Mouse (Mus musculus): ENCODE measurements at regions not wholly inside any gene's neighbourhood (a gene's known extent, or its start where the extent isn't known, plus 50 kb on each side); places are given as distances from the start of the nearest gene placed in this dataset.

DNA sequence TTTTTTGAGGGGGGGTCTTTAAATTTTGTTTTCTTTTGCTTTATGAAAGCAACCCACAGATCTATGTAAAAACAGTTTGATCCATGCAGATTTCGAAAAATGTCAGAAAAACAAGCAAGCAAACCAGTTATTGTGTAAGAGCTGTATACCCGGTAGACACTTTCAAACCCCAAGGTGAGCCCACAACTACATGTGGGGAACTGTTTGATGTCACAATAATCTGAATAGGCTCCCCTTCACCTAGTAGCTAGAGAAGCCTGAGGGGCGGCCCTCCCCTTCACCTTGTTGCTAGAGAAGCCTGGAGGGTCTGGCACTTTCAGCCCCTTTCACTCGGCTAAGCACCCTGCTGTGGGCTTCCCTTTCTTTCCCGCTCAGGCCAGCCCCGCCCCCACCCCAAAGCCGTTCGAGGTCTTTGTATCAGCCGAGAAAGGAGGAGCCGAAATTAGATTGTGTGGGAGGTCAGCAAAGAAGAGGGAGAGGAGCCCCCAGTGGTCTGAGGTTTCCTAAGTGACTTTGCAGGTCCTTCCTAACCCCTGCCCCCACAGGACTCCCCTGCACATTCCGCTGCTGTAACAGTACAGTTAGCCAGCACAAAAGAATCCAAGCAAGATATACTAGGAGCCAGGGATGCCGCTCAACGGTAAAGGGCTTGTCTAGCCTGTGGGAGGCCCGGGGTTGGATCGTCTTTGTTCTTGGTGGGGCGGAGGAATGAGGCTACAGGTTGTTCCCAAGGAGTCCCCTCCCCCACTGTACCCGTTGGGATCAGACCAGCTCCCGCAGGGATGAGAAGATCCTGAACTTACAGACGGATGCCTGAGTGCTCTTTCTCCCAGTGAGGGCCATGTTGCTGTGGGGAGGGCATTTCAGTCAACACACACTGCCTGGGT lies 89.7 kb upstream of the Itga6 start:
- TF ChIP-seq CTCF (IDR thresholded peaks at IDR 0.05; ENCODE audit: borderline replicate concordance, insufficient read depth, low read length) (no peak), POLR2A (IDR thresholded peaks at IDR 0.05; ENCODE audit: low read depth, low read length) (no peak)
- H3K27ac ChIP-seq (ENCODE audit: insufficient read depth, low read length), result no peak overlapping the region
- no peak overlapping the region for H3K4me3 ChIP-seq (ENCODE audit: insufficient read depth, low read length)
- peaks cover 7% of the 10 kb centered on the region for H3K4me1 ChIP-seq (ENCODE audit: control insufficient read depth, insufficient read depth, low read length)

DNA sequence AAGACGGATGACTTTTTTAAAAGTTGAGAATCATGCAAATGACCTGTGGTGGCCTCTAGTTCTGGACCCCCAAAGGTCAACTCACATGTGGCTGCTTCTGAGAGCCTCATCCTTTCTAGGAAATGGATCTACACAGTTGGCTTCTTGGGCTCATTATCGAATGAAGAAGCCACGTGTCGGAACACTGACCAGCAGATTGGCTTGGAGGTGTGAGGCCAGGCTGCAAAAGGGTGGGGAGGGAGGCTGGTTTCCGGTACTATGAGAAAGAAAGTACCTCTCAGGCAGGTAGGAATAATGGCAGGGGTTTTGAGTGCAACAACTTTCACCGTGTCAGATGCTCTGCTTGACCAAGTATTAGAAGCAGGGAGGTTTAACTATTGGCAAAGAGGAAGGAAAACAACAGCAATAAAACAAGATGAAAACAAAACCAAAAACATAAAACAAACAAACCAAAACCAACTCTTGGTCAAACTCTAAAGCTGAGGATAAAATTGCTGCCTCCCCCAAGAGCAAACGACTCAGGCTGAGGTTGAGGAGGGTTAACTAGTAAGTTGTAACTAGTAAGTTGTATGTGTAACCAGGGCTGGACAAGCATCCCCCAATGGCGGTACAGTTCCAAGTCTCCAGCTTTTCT lies 88.7 kb upstream of the Itga6 start:
- TF ChIP-seq POLR2A (IDR thresholded peaks at IDR 0.05; ENCODE audit: low read depth, low read length), result no peak
- TF ChIP-seq CTCF (IDR thresholded peaks at IDR 0.05; ENCODE audit: borderline replicate concordance, insufficient read depth, low read length), result no peak
- H3K4me1 ChIP-seq (ENCODE audit: control insufficient read depth, insufficient read depth, low read length), result peaks cover 6% of the 10 kb centered on the region; the same call in 1 of the 2 replicates
- H3K27ac ChIP-seq (ENCODE audit: insufficient read depth, low read length), result no peak overlapping the region
- H3K4me3 ChIP-seq (ENCODE audit: insufficient read depth, low read length), result no peak overlapping the region

GRCm38 (mm10) chr2:71661438-71661837 lies 84.0 kb upstream of the Itga6 start:
- TF ChIP-seq CTCF (IDR thresholded peaks at IDR 0.05; ENCODE audit: borderline replicate concordance, insufficient read depth, low read length) (no peak), POLR2A (IDR thresholded peaks at IDR 0.05; ENCODE audit: low read depth, low read length) (no peak)
- H3K4me3 ChIP-seq (ENCODE audit: insufficient read depth, low read length), result no peak overlapping the region
- no peaks in the 10 kb centered on the region for H3K4me1 ChIP-seq (ENCODE audit: control insufficient read depth, insufficient read depth, low read length)
- no peak overlapping the region for H3K27ac ChIP-seq (ENCODE audit: insufficient read depth, low read length)

GRCm38 (mm10) chr2:71661986-71662385 lies 83.4 kb upstream of the Itga6 start:
- Histone ChIP-seq H3K4me3 (ENCODE audit: insufficient read depth, low read length) (no peak overlapping the region), H3K27ac (ENCODE audit: insufficient read depth, low read length) (no peak overlapping the region), H3K4me1 (ENCODE audit: control insufficient read depth, insufficient read depth, low read length) (no peaks in the 10 kb centered on the region; the same call in 1 of the 2 replicates)
- TF ChIP-seq POLR2A (IDR thresholded peaks at IDR 0.05; ENCODE audit: low read depth, low read length) (no peak), CTCF (IDR thresholded peaks at IDR 0.05; ENCODE audit: borderline replicate concordance, insufficient read depth, low read length) (no peak)

DNA sequence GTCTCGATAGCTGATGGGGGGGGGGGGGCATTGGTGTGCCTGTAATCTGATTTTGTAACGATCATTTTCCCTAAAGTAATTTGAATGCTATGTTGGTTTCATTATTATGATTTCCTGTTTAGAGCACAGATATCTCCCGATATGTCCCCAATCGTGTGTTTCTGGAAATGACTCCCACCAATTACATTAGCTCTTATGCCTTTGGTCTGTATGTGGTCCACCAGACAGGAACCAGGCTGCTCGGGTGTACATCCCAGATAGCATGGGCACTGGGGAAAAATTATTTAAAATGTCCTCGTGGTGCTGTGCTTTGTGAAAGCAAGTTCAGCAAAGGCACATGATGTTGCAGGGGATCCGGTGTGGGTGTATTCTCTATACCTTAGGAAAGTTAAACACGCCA lies 82.0 kb upstream of the Itga6 start:
- H3K27ac ChIP-seq (ENCODE audit: insufficient read depth, low read length), result no peak overlapping the region
- H3K4me1 ChIP-seq (ENCODE audit: control insufficient read depth, insufficient read depth, low read length), result peaks cover 3% of the 10 kb centered on the region; the same call in 1 of the 2 replicates
- no peak overlapping the region for H3K4me3 ChIP-seq (ENCODE audit: insufficient read depth, low read length)
- TF ChIP-seq CTCF (IDR thresholded peaks at IDR 0.05; ENCODE audit: borderline replicate concordance, insufficient read depth, low read length) (no peak), POLR2A (IDR thresholded peaks at IDR 0.05; ENCODE audit: low read depth, low read length) (no peak)

DNA sequence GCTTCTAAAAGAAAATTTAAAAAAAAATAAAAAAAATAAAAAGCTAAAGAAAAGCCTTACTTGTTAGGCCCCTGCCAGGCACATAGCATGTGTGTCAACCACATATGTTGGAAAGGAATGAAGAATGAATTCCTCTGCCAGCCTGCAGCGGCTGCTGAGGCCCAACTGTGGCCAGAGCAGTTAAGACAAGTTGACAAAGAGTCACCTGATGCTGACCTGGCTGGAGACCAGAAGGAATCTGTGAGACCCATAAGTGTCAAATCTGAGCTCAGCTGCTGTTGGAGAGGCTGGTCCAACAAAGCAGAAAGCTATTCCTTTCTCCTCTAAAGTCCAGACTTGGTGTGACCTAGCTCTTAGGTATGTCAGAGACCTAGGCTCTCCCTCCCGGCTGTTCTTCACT lies 78.5 kb upstream of the Itga6 start:
- H3K4me1 ChIP-seq (ENCODE audit: control insufficient read depth, insufficient read depth, low read length), result peaks cover 3% of the 10 kb centered on the region; the same call in 1 of the 2 replicates
- TF ChIP-seq POLR2A (IDR thresholded peaks at IDR 0.05; ENCODE audit: low read depth, low read length) (no peak), CTCF (IDR thresholded peaks at IDR 0.05; ENCODE audit: borderline replicate concordance, insufficient read depth, low read length) (no peak)
- H3K4me3 ChIP-seq (ENCODE audit: insufficient read depth, low read length), result no peak overlapping the region
- H3K27ac ChIP-seq (ENCODE audit: insufficient read depth, low read length), result no peak overlapping the region

GRCm38 (mm10) chr2:71667746-71668145 lies 77.7 kb upstream of the Itga6 start:
- TF ChIP-seq CTCF (IDR thresholded peaks at IDR 0.05; ENCODE audit: borderline replicate concordance, insufficient read depth, low read length) (no peak), POLR2A (IDR thresholded peaks at IDR 0.05; ENCODE audit: low read depth, low read length) (no peak)
- Histone ChIP-seq H3K4me3 (ENCODE audit: insufficient read depth, low read length) (no peak overlapping the region), H3K4me1 (ENCODE audit: control insufficient read depth, insufficient read depth, low read length) (peaks cover 3% of the 10 kb centered on the region; the same call in 1 of the 2 replicates), H3K27ac (ENCODE audit: insufficient read depth, low read length) (no peak overlapping the region)

DNA sequence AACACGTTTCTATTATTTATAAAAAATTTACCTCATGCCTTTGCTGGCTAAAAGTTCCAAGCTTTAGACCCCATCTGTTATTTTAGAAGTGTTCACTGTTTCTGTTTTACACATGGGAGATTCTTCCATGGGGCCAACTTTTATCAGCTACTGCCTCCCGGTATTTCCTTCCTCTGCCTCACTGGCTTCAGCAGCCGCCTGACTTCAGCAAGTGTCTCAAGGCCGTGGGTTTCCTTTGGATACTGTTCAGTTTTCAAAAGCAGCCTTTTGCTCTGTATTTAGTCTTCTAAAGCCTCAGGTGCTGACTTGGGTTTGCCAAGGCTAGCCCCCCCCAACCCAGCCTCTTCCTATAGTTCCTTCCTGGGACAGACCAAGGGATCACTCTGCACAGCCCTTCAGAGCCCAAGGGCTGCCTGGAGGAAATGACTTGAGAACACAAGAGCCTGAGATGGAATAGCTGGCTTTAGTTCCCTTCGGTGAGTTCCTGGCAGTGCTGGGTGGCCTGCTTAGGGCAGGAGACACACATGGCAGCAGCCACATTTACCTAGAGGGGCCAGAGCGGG lies 75.1 kb upstream of the Itga6 start:
- no peak overlapping the region for H3K4me3 ChIP-seq (ENCODE audit: insufficient read depth, low read length)
- no peak overlapping the region for H3K27ac ChIP-seq (ENCODE audit: insufficient read depth, low read length)
- TF ChIP-seq POLR2A (IDR thresholded peaks at IDR 0.05; ENCODE audit: low read depth, low read length) (no peak), CTCF (IDR thresholded peaks at IDR 0.05; ENCODE audit: borderline replicate concordance, insufficient read depth, low read length) (no peak)
- peaks cover 7% of the 10 kb centered on the region; the same call in 1 of the 2 replicates for H3K4me1 ChIP-seq (ENCODE audit: control insufficient read depth, insufficient read depth, low read length)

DNA sequence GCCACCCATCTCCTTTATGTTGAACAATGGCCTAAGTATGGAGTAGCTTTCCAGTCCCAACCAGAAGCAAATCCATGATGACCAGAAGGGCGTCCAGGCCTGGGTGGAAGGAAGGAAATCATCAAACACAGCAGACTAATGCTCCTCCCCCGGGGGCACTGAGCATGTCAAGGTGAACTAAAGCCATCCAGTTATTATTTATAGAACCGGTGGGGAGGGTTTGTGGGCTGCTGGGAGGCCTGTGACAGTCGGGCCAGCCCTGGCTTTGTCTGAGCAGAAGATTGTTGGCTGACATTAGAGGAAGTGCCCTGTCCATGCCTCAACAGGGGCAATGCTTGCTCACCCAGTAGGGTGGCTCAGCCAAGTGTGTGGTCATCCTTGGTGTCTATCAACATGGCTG lies 74.5 kb upstream of the Itga6 start:
- Histone ChIP-seq H3K27ac (ENCODE audit: insufficient read depth, low read length) (no peak overlapping the region), H3K4me3 (ENCODE audit: insufficient read depth, low read length) (no peak overlapping the region)
- TF ChIP-seq CTCF (IDR thresholded peaks at IDR 0.05; ENCODE audit: borderline replicate concordance, insufficient read depth, low read length) (no peak), POLR2A (IDR thresholded peaks at IDR 0.05; ENCODE audit: low read depth, low read length) (no peak)

More for the DNA sequence above, 74.5 kb upstream of the Itga6 start:
- peaks cover 7% of the 10 kb centered on the region; the same call in 1 of the 2 replicates for H3K4me1 ChIP-seq (ENCODE audit: control insufficient read depth, insufficient read depth, low read length)
